Mouse (Mus musculus): ENCODE data around the gene Sectm1b.

DNA sequence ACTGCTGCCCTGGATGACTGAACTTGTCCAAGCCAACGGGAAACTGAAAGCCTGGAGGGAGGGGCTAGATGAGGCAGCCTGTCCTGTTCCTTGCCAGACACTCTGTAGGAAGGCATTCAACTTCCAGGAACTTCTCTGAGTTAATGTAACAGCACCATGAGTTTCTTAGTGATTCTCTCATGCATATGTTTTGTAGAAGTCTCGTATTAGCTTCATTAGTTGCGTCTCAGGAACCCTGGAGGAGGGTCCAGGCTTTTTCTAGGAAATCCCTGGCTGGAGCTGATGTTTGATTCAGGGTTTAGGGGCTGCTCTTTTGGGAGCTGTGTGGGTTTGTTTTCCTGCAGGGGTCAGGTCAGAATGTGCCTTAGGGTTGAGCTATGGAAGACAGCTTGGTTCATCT is 17.8 kb upstream of the Sectm1b start, which contains the start of gene Sectm1a:
- TF ChIP-seq MAFK (IDR thresholded peaks at IDR 0.05; ENCODE audit: insufficient read depth, low read depth, low read length) (no peak), CHD2 (IDR thresholded peaks at IDR 0.05; ENCODE audit: low read depth, low read length) (no peak), ZNF384 (IDR thresholded peaks at IDR 0.05; ENCODE audit: low read depth, low read length) (no peak)
